Mouse (Mus musculus) lung, embryonic 14.5 days (tissue): ENCODE results near the gene Ptgdr. TPM values are rescaled to one million over a fixed set of nuclear protein-coding genes. Genes with fewer than 3 reads are reported as not detected.
"Not testable (repeated sequence)": the region's sequence is repeated elsewhere in the genome, so short reads cannot be mapped to it uniquely, and the experiment has no call there.

Experiments
- ATAC-seq: fragments of 200-750 bp; cut with Nextera tagmentation; 2 replicates; pipeline ENCODE4 v1.8.0; 2017; ENCODE audit warnings: mild to moderate bottlenecking, moderate TSS enrichment, moderate library complexity; ENCODE audit not compliant: insufficient read depth
- DNase-seq: peaks from one replicate; pipeline ENCODE4 v3.0.0-alpha.2; 2015
- H3K27ac ChIP-seq: fragments of 300-500 bp; sonication (generic); 2 replicates; pipeline ENCODE4 v1.5.1; 2014; ENCODE audit warnings: low read depth, mild to moderate bottlenecking, moderate library complexity
- H3K27me3 ChIP-seq: fragments of 300-500 bp; sonication (generic); 2 replicates; pipeline ENCODE4 v1.6.1; 2014; ENCODE audit warnings: low read length, control low read depth; ENCODE audit not compliant: insufficient read depth
- H3K36me3 ChIP-seq: fragments of 300-500 bp; sonication (generic); 2 replicates; pipeline ENCODE4 v1.6.1; 2014; ENCODE audit warnings: control low read depth; ENCODE audit not compliant: insufficient read depth
- H3K4me1 ChIP-seq: fragments of 300-500 bp; sonication (generic); 2 replicates; pipeline ENCODE4 v1.6.1; 2014; ENCODE audit warnings: antibody characterized with exemption, control low read depth; ENCODE audit not compliant: insufficient read depth
- H3K4me2 ChIP-seq: fragments of 300-500 bp; sonication (generic); 2 replicates; pipeline ENCODE4 v1.6.1; 2014; ENCODE audit warnings: mild to moderate bottlenecking
- H3K4me3 ChIP-seq: fragments of 300-500 bp; sonication (generic); 2 replicates; pipeline ENCODE4 v1.5.1; 2014; ENCODE audit warnings: low read depth, low read length
- H3K9ac ChIP-seq: fragments of 300-500 bp; sonication (generic); 2 replicates; pipeline ENCODE4 v1.6.1; 2014
- H3K9me3 ChIP-seq: fragments of 300-500 bp; sonication (generic); 2 replicates; pipeline ENCODE4 v1.6.1; 2016; ENCODE audit warnings: low read depth, low read length, control low read depth
- CTCF ChIP-seq: IDR thresholded peaks from 2 replicates; pipeline ENCODE4 v1.5.1; 2016; ENCODE audit warnings: antibody characterized with exemption, low read depth
- WGBS: fragments of 180-500 bp; shearing (Covaris S2); extraction: QIAGEN DNeasy Blood & Tissue Kit; methylation state at CpG from one replicate; pipeline ENCODE4 v1.1.7; 2014; 5-methylcytosine and 5-hydroxymethylcytosine counted together
- polyA plus RNA-seq: library from polyadenylated mRNA; unstranded; fragments of >200 nt; fragmentation: Nextera tagmentation; extraction: Ambion mirVana; gene quantifications from 2 replicates; pipeline ENCODE4 v1.2.1, GENCODE M21; 2014

The Ptgdr gene
- polyA plus RNA-seq, 1 experiment from 2014 or later: 0.09 TPM

DNA sequence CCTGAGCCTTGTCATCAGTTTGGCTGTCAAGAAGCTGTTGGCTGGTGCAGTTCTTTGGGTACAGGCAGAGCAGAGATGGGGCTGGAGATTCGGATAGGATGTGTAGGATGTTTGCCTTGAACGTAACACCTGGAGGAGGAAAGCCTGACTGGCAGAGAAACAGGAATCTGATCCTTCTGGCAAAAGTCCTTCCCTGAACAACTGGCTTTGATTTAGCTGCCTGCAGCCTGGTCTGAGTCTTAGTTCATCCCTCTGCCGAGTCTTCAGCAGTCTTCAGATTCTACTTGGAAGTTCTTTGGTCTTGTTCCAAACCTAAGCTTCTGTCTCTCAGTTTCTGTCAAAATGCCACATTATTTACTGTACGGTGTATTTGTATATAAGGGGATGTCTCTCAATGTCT, 3.9 kb upstream of the Ptgdr start:
- Histone ChIP-seq H3K4me3 (no peak overlapping the region), H3K4me1 (no peaks in the 10 kb centered on the region; the same call in 1 of the 2 replicates), H3K27me3 (peaks cover 23% of the 10 kb centered on the region), H3K4me2 (no peak overlapping the region), H3K36me3 (no peaks in the 10 kb centered on the region), H3K27ac (no peak overlapping the region), H3K9ac (no peak overlapping the region), H3K9me3 (no peaks in the 10 kb centered on the region)
- WGBS: 29% methylated on average over 4 of the region's 4 CpGs
- ATAC-seq (no peak), DNase-seq (peak; percentile 19)
- TF ChIP-seq CTCF: no peak

DNA sequence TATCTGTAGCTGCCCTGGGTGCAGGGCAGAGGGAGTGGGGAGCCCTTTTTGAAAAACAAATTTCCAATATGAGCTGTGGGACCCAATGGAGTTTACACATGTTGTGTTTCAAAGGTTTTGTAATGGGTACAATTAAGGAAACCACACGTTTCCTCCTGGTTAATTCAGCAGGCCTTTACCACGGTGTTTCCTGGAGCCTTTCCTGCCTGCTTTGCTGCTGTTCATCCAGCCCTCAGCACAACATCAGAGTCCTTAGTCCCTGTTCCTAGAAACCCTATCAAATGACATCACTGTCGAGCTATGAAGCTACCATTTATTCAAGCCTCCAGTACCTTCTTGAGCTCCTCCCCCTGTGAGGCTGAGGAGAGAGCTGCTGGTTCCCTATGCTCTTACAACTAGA, 2.0 kb upstream of the Ptgdr start:
- 56% methylated on average over 3 of the region's 3 CpGs for WGBS
- no peak for TF ChIP-seq CTCF
- H3K9ac ChIP-seq: no peak overlapping the region
- H3K4me3 ChIP-seq: no peak overlapping the region
- DNase-seq (no peak), ATAC-seq (no peak)
- no peaks in the 10 kb centered on the region; the same call in 1 of the 2 replicates for H3K4me1 ChIP-seq
- no peaks in the 10 kb centered on the region for H3K36me3 ChIP-seq
- H3K9me3 ChIP-seq: no peaks in the 10 kb centered on the region
- H3K27ac ChIP-seq: no peak overlapping the region
- no peak overlapping the region for H3K4me2 ChIP-seq
- H3K27me3 ChIP-seq: peaks cover 30% of the 10 kb centered on the region

DNA sequence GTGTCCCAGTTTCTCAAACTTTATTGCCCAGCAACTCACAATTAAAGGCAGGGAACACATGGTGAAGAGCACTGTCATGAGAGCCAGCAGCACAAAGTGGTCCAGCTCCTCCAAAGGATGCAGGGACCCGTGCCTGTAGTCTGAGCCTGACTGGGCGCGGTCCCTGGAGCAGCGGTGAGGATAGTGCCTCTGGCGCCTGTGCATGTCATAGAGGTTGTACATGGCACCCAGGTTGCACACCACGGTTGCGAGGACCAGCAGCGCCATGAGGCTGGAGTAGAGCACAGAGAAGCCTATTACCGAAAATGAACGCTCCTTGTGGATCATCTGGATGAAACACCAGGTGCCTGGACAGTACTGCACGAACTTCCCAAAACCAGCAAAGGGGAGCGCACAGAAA, 803 bp downstream of the Ptgdr start:
- Histone ChIP-seq H3K4me3 (peak overlapping the region; percentile 14; the same call in 1 of the 2 replicates), H3K27ac (no peak overlapping the region), H3K4me2 (peak overlapping the region; percentile 52), H3K4me1 (no peaks in the 10 kb centered on the region; the same call in 1 of the 2 replicates), H3K27me3 (peaks cover 30% of the 10 kb centered on the region), H3K9me3 (no peaks in the 10 kb centered on the region), H3K9ac (no peak overlapping the region), H3K36me3 (no peaks in the 10 kb centered on the region)
- 15% methylated on average over 12 of the region's 12 CpGs for WGBS
- DNase-seq: no peak
- no peak for TF ChIP-seq CTCF
- ATAC-seq: no peak; the same call in 1 of the 2 replicates

DNA sequence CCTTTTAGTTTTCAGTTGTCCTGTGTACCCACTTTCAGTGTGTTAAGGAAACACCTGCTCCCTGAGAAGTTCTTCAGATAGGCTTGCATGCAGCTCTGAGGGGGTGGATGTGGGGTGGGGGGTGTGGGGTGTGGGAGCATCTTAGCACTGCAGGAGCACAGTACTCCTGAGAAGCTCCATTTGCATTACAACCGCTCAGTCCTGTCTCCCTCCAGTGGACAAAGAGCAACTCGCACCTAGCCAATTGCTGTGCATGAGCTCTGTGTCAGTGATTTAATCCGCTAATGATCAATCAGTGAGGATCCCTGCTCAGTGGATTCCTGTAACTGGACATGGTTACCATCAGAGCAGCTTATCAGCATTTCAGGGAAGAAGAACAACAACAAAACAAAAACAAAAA, 8.5 kb downstream of the Ptgdr start:
- not testable (repeated sequence) for H3K4me1 ChIP-seq, H3K27ac ChIP-seq, H3K27me3 ChIP-seq, H3K9ac ChIP-seq, H3K4me2 ChIP-seq, H3K4me3 ChIP-seq, H3K9me3 ChIP-seq, H3K36me3 ChIP-seq
- peak; percentile 52 for DNase-seq
- peak; percentile 56 for TF ChIP-seq CTCF
- WGBS: 3% methylated on average over 3 of the region's 3 CpGs
- ATAC-seq: peak; percentile 71; the same call in 1 of the 2 replicates

DNA sequence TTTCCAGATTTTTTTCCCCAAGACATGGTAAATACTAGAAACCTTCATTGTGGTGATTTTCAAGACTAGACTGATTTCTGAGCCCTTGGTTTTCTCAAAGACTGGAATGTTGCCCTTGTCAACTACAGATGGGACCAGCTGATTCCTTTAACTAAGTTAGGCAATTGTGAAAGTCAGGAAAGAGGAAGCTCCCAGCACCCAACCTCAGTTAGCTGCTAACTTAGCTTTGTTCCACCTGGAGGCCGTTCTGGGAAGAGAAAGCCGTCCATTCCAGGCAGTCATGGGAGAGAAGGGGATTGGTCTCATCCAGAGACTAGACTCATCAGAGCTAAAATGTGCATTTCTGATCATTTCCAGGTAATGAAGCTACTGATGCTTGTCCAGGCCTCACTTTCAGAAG, 11.4 kb downstream of the Ptgdr start:
- H3K4me3 ChIP-seq: no peak overlapping the region
- H3K4me1 ChIP-seq: no peaks in the 10 kb centered on the region
- no peaks in the 10 kb centered on the region for H3K9me3 ChIP-seq
- 86% methylated on average over 2 of the region's 2 CpGs for WGBS
- no peak overlapping the region for H3K27ac ChIP-seq
- H3K4me2 ChIP-seq: no peak overlapping the region
- H3K27me3 ChIP-seq: no peaks in the 10 kb centered on the region
- TF ChIP-seq CTCF: no peak
- no peak overlapping the region for H3K9ac ChIP-seq
- ATAC-seq (no peak), DNase-seq (no peak)
- H3K36me3 ChIP-seq: no peaks in the 10 kb centered on the region

DNA sequence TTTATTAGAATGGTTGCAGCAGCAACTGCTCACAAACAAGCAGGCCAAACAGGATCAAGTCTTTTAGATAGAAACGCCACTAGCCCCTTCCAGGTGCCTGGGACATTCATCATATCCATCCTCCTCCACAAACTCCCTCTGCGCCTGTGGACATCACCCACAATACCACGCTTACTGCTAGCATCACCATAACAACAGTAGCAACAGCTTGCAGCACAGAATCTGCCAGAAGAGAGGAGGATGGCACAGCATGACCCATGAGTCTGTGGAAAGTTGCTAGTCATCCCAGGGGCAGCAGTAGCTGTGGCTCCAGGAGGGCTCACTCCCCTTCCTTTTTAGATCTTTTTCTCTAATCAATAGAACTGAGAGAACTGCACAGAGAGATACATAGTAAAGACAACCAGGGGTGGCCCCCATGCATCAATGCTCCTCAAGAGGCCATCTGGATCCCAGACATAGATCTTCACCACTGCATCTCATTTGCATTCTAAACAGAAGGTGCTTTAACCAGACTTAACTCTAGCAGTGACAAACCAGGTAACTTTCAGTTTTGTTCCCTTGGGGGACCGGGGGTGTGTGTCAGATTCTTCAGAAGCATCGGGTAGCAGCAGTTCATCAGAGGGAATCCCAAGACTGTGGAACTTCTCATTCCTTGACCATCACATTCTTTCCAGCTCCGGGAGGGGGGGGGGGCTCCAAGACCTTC, 12.5 kb downstream of the Ptgdr start:
- DNase-seq (no peak), ATAC-seq (no peak)
- H3K4me1 ChIP-seq: no peaks in the 10 kb centered on the region
- no peak overlapping the region for H3K4me2 ChIP-seq
- no peak overlapping the region for H3K4me3 ChIP-seq
- no peaks in the 10 kb centered on the region for H3K27me3 ChIP-seq
- TF ChIP-seq CTCF: no peak
- WGBS: 73% methylated on average over 6 of the region's 6 CpGs
- H3K27ac ChIP-seq: no peak overlapping the region
- H3K9me3 ChIP-seq: no peaks in the 10 kb centered on the region
- no peaks in the 10 kb centered on the region for H3K36me3 ChIP-seq
- no peak overlapping the region for H3K9ac ChIP-seq

DNA sequence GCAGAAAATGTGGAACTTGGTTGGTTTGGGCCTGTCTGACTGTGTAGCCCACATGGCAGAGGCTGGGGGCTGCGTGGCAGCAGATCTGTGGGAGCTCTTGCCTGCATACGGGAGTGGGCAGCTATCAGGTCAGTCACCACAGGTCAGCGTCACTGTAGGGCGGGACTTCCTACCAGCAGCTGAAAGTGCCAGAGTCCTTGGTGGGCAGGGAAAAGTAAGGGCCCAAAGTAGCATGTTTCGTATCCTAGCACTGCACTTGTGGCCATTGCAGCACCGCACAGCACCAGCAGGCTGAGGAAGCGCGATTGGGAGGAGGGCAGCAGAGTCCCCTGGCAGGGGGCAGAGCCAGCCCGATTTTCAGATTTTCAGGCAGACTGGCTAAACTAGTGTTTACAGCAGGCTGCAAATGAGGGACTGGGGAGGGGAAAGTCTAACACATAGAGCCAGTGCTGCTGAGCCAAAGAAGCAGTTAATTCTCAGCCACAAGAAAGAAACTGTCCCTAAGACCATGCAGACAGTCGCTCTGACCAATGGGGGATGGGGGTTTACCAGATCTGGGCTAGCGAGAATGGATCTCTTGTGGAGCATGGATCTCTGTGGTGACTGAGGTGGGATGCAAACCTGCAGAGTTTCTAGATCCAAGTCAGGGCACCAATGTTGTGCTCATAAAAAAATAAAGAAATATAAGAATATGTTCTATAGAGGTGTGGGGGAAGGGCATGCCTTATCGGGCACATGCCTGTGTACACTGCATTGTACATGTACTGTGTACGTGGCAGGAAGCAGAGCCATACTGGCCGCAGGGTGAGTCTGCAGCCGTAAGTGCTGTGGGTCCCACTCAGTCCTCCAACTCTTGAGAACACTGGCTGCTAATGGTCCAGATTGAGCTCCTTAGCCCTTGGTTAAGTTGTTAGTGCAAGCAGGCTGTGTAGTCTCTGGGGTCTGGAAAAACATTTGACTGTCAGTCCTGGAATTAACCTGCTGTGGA, 15.1 kb downstream of the Ptgdr start:
- no peak for DNase-seq
- no peak overlapping the region for H3K9ac ChIP-seq
- no peaks in the 10 kb centered on the region for H3K9me3 ChIP-seq

More for the DNA sequence above, 15.1 kb downstream of the Ptgdr start:
- peak; percentile 71; the same call in 1 of the 2 replicates for ATAC-seq
- Histone ChIP-seq H3K4me2 (peak overlapping the region; percentile 38; the same call in 1 of the 2 replicates), H3K36me3 (no peaks in the 10 kb centered on the region), H3K4me3 (no peak overlapping the region), H3K4me1 (no peaks in the 10 kb centered on the region), H3K27ac (no peak overlapping the region), H3K27me3 (no peaks in the 10 kb centered on the region)
- TF ChIP-seq CTCF: no peak
- 36% methylated on average over 15 of the region's 15 CpGs for WGBS
